Mouse (Mus musculus): Measurements from ENCODE around the gene Alkbh6.

- TF ChIP-seq POLR2A (IDR thresholded peaks at IDR 0.05; ENCODE audit: low read depth, low read length) (no peak), CTCF (conservative IDR thresholded peaks at IDR 0.05; ENCODE audit: insufficient read depth, insufficient read length, low read depth, low read length) (no peak)
Observed at GRCm38 (mm10) chr7:30291215-30292131, 17.0 kb upstream of the Alkbh6 start, which contains the start of gene Clip3.

All from kidney, adult 2 months (tissue).